ENCODE assay signal across 10 mouse cellular contexts in the genomic region with DNA sequence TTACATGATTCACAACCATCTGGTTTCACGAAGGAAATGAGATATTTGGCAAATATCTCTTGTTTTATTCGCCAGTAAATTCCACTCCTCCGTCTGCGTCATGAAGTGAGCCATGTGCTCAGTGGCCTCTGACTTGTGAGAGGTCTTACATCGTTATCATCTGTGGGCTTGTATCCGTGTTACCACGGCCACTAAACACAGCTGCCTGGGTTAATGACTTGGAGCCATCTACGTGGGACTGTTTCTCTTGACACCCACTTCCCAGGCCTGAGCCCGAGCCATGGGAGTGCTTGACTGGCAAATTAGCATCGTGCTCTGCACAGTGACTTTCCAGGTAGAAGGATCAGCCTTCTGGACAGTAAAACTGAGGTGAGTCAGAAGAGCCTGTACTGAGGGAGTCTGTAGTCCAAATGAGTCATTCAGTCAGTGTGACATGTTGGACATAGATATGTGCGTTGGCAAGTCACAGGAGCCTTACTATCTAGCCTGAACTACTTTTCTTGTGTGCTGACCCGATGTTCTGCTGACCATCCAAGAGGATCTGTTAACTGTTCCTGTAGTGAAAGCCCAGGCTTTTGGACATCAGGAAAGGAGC.
DNase-seq lines count a peak whose midpoint lies in the region; ATAC-seq and TF ChIP-seq lines count a peak whose summit lies in the region.
"Had no signal": no experiment of that assay in that cellular context is flagged by ENCODE, and none has a peak within 500 bp of the region (broad histone marks: within the 10 kb centered on the region; RNA-seq: fewer than 3 reads in every experiment).

No protein-coding gene starts in this region.

- WGBS in heart, embryonic 12.5 days: 77% methylated on average over 12 of the region's 12 CpGs

- no peaks in the 10 kb centered on the region for H3K9me3 ChIP-seq in heart, embryonic 12.5 days (replicated peaks)
- H3K9me3 ChIP-seq: hindbrain, embryonic 13.5 days had no signal

- no peaks in the 10 kb centered on the region for H3K36me3 ChIP-seq in heart, embryonic 12.5 days
- H3K36me3 ChIP-seq: hindbrain, embryonic 13.5 days had no signal

- H3K27ac ChIP-seq in heart, embryonic 12.5 days (ENCODE audit: poor library complexity, severe bottlenecking): no peak overlapping the region
- H3K27ac ChIP-seq: hindbrain, embryonic 13.5 days had no signal

- intact Hi-C loops in gastrocnemius, postnatal 36 days (cut with DNase I): no loop called here

- H3K4me2 ChIP-seq in heart, embryonic 12.5 days: no peak overlapping the region
- H3K4me2 ChIP-seq: hindbrain, embryonic 13.5 days had no signal

- no peak for TF ChIP-seq CTCF in Patski (IDR thresholded peaks at IDR 0.05)

- no peaks in the 10 kb centered on the region for H3K27me3 ChIP-seq in heart, embryonic 12.5 days (replicated peaks)
- H3K27me3 ChIP-seq in Patski: no peaks in the 10 kb centered on the region
- H3K27me3 ChIP-seq: hindbrain, embryonic 13.5 days had no signal

- H3K4me3 ChIP-seq in heart, embryonic 12.5 days: no peak overlapping the region
- H3K4me3 ChIP-seq: hindbrain, embryonic 13.5 days had no signal

- ATAC-seq in heart, embryonic 12.5 days (ENCODE audit: insufficient number of reproducible peaks, low FRiP score): no peak
- ATAC-seq in Patski: peak; percentile 30

- 0 out of 2 replicates have a peak, but pooled peaks cover 9% of the 10 kb centered on the region for H3K4me1 ChIP-seq in heart, embryonic 12.5 days (replicated peaks)

- POLR2A ChIA-PET in Patski (lab: Charles Lee): no interaction called here

- CTCF ChIA-PET in Patski (lab: Charles Lee): interaction anchor here (2.4 to 2.5 kb wide), 2 partner anchors 95 to 320 kb away, joined by 6 to 11 read pairs; no protein-coding TSS in a partner anchor

- DNase-seq in heart, adult 18-20 months: peak; percentile 69 to 82
- DNase-seq in Patski (ENCODE audit: low read depth, low spot score): peak; percentile 62
- peak; percentile 21 to 38 for DNase-seq in gastrocnemius, postnatal 36 days
- DNase-seq in kidney, postnatal 25 days: peak; percentile 24 to 72
- no peak for DNase-seq in right cerebral cortex, postnatal 4 days
- no peak for DNase-seq in right cerebral cortex, postnatal 25 days
- DNase-seq in layer of hippocampus, postnatal 14 days (ENCODE audit: low spot score in 2 of 2): no peak
- DNase-seq: cerebellum, adult 11-12 months had no signal

- no peak overlapping the region for H3K9ac ChIP-seq in heart, embryonic 12.5 days
- H3K9ac ChIP-seq: hindbrain, embryonic 13.5 days had no signal

- in situ Hi-C loops in Patski (cut with MboI; ENCODE audit: low pct_unique_long_range_greater_than_20kb): no loop called here

Comparison
In these comparisons a context has a peak if more than half of its experiments do, and no peak if none do; other contexts are left out.
1. DNase-seq: peak in heart, adult 18-20 months (2 of 2), Patski (single experiment), gastrocnemius, postnatal 36 days (2 of 2) and kidney, postnatal 25 days (2 of 2); none in right cerebral cortex, postnatal 4 days (single experiment), right cerebral cortex, postnatal 25 days (single experiment) and layer of hippocampus, postnatal 14 days (0 of 2).